ENCODE assay signal across 10 mouse cellular contexts in genomic region chr2:107083071-107083885, GRCm38 (mm10). TPM values are rescaled to one million over a fixed set of nuclear protein-coding genes. Genes with fewer than 3 reads are reported as not detected.
DNase-seq lines count a peak whose midpoint lies in the region; ATAC-seq and TF ChIP-seq lines count a peak whose summit lies in the region.
"Had no signal": no experiment of that assay in that cellular context is flagged by ENCODE, and none has a peak within 500 bp of the region (broad histone marks: within the 10 kb centered on the region; RNA-seq: fewer than 3 reads in every experiment).

No protein-coding gene starts in this region.

- peak; percentile 73 for TF ChIP-seq CTCF in heart, adult 2 months (IDR thresholded peaks at IDR 0.05)

- no peak overlapping the region for H3K9ac ChIP-seq in heart, adult 2 months (ENCODE audit: low read depth, low read length)
- H3K9ac ChIP-seq in limb, embryonic 12.5 days (replicated peaks), result no peak overlapping the region
- H3K9ac ChIP-seq: embryonic facial prominence, embryonic 12.5 days had no signal

- no peaks in the 10 kb centered on the region for H3K36me3 ChIP-seq in heart, adult 2 months (ENCODE audit: control insufficient read depth, insufficient read depth, low read length)
- no peaks in the 10 kb centered on the region for H3K36me3 ChIP-seq in limb, embryonic 12.5 days
- H3K36me3 ChIP-seq: embryonic facial prominence, embryonic 12.5 days had no signal

- H3K79me2 ChIP-seq in heart, adult 2 months (replicated peaks; ENCODE audit: control insufficient read depth, insufficient read depth, low read length), result no peaks in the 10 kb centered on the region

- no peaks in the 10 kb centered on the region for H3K9me3 ChIP-seq in limb, embryonic 12.5 days
- H3K9me3 ChIP-seq: embryonic facial prominence, embryonic 12.5 days had no signal

- DNase-seq in heart, adult 2 months, result no peak
- DNase-seq in heart, adult 8-10 months (ENCODE audit: low spot score), result no peak
- DNase-seq in ES-CJ7 (ENCODE audit: low read depth, low spot score), result peak; percentile 51
- DNase-seq in heart, postnatal 4 days, result peak; percentile 48
- DNase-seq in right cerebral cortex, postnatal 25 days, result peak; percentile 8
- no peak for DNase-seq in urinary bladder, postnatal 10 days (ENCODE audit: low spot score)

- H3K4me2 ChIP-seq in limb, embryonic 12.5 days, result no peak overlapping the region
- H3K4me2 ChIP-seq: embryonic facial prominence, embryonic 12.5 days had no signal

- ATAC-seq in common myeloid progenitor, adult 5-6 weeks (replicated peaks; ENCODE audit: low read depth, poor library complexity, severe bottlenecking), result peak; percentile 90
- peak; percentile 71 for ATAC-seq in limb, embryonic 12.5 days (ENCODE audit: insufficient number of reproducible peaks, insufficient read depth, low FRiP score, low TSS enrichment, low read depth)

- H3K4me1 ChIP-seq in heart, adult 2 months (ENCODE audit: control insufficient read depth, insufficient read depth, low read length), result no peaks in the 10 kb centered on the region
- no peaks in the 10 kb centered on the region for H3K4me1 ChIP-seq in limb, embryonic 12.5 days (replicated peaks)
- H3K4me1 ChIP-seq: embryonic facial prominence, embryonic 12.5 days had no signal

- TF ChIP-seq EP300 in heart, adult 2 months (IDR thresholded peaks at IDR 0.05; ENCODE audit: insufficient read depth, low read depth, low read length), result no peak

- intact Hi-C loops in heart, adult 2 months (cut with DNase I), result loop anchor here (2.0 kb wide), 1 partner anchor 786 kb away; no protein-coding TSS in a partner anchor

- H3K4me3 ChIP-seq in heart, adult 2 months, result no peak overlapping the region; the same call in 1 of the 2 replicates
- no peak overlapping the region for H3K4me3 ChIP-seq in limb, embryonic 12.5 days (replicated peaks)
- H3K4me3 ChIP-seq: embryonic facial prominence, embryonic 12.5 days had no signal

- no peak for TF ChIP-seq POLR2A in heart, adult 2 months (IDR thresholded peaks at IDR 0.05; ENCODE audit: insufficient read depth, low read depth, low read length)

- no peak overlapping the region for H3K27ac ChIP-seq in heart, adult 2 months
- H3K27ac ChIP-seq in limb, embryonic 12.5 days, result no peak overlapping the region
- H3K27ac ChIP-seq: embryonic facial prominence, embryonic 12.5 days had no signal

- 45% methylated on average over 14 of the region's 14 CpGs for WGBS in heart, adult 2 months
- 44% methylated on average over 14 of the region's 14 CpGs for WGBS in limb, embryonic 12.5 days

- H3K27me3 ChIP-seq in heart, adult 2 months (ENCODE audit: control insufficient read depth, insufficient read depth, low read length), result no peaks in the 10 kb centered on the region
- H3K27me3 ChIP-seq in limb, embryonic 12.5 days, result no peaks in the 10 kb centered on the region
- H3K27me3 ChIP-seq: embryonic facial prominence, embryonic 12.5 days had no signal

RNA-seq across cellular contexts. Expression of gene Fshb, which starts 23.8 kb away (rescaled TPM):
- total RNA-seq in heart, adult 2 months (2021), result not detected
- not detected in 2 replicates for polyA plus RNA-seq in heart, adult 2 months (2012; rRNA removed)
- not detected for total RNA-seq in heart, adult 8-10 months (2022)
- not detected in 2 replicates for total RNA-seq in common myeloid progenitor, adult 5-6 weeks (2017)
- total RNA-seq in heart, postnatal 4 days (2021), result not detected
- not detected in 2 replicates for polyA plus RNA-seq in limb, embryonic 12.5 days (2016; fragmentation: Nextera tagmentation; extraction: Ambion mirVana)
- total RNA-seq: neutrophil, adult 5-6 weeks had no signal
- polyA plus RNA-seq: embryonic facial prominence, embryonic 12.5 days had no signal

Comparison
In these comparisons a context has a peak if more than half of its experiments do, and no peak if none do; other contexts are left out.
1. DNase-seq: peak in ES-CJ7 (single experiment), heart, postnatal 4 days (single experiment) and right cerebral cortex, postnatal 25 days (single experiment); none in heart, adult 2 months (0 of 2), heart, adult 8-10 months (single experiment) and urinary bladder, postnatal 10 days (single experiment).